Mouse (Mus musculus): ENCODE measurements around the gene Sycn. TPM values are rescaled to one million over a fixed set of nuclear protein-coding genes. Genes with fewer than 3 reads are reported as not detected.

Gene Sycn
- total RNA-seq, 2 experiments from 2014 or later, result not detected

DNA sequence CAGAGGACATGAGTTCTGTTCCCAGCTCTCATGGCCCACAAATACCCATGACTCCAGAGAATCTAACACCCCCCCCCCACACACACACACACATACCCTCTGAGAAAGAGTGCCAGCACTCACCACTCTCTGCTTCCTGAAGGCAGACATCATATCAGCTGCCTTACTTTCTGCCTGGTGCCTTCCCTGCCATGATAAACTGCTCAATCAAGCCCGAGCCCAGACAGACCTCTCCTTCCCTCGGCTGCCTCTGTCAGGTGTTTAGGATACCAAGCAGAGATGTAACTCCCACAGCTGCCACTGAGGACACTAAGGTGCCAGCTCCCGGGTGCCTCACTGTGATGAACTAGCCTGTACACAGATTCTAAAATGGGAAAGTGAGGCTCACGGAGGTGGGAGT lies 43.8 kb downstream of the Sycn start:
- DNase-seq (ENCODE audit: low spot score), result no peak

DNA sequence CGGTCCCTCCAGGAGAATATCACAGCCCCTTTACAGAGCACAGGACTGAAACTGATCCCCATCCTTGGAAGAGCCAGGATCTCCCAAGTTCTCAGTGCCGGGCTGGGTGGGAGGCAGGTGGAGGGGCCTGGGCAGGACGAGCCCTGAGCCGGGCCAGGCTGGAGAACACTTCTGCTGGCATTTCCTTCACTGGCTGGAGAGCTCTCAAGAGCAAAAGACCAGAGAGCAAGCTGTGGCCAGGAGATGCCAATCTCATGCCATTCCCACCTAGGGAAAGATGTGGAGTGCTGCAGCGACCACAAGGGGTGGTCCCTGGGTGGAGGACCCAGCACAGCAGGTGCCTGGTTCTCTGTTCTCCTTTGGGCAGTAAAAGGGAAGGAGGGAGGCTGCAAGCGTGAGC lies 44.3 kb downstream of the Sycn start:
- DNase-seq (ENCODE audit: low spot score), result no peak

DNA sequence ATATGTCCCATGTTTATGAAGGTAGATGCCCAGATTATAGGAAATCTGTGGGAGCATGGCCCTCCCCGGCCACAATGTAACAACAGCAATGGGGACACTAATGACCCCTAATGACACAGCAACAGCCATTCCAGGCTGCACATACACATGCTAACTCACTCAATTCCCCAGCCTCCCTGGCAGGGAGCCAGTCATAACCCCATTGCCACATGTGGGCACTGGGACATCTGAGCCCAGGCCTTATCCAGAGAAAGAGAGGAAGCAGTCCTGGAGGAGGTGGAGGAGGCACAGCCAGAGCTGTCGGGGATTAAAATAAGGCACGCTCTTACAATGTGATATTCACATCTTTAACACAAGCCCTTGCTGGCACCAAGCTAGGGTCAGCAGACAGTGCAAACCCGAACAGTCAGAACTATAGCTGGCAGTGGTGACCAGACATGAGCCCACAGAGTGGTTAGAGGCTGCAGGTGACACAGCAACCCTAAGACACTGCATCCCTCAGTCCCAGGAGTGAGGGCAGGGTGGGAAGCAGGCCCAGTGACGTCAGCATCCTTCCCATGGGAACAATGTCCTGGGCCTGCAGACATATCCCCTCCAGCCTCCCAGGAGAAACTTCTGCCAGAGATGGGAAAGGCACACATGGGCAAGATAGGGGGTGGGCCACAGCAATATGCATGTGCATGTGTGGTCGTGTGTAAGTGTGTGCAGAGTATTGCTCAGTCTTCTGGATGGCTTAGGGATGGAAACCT lies 46.2 kb downstream of the Sycn start:
- DNase-seq (ENCODE audit: low spot score), result no peak

DNA sequence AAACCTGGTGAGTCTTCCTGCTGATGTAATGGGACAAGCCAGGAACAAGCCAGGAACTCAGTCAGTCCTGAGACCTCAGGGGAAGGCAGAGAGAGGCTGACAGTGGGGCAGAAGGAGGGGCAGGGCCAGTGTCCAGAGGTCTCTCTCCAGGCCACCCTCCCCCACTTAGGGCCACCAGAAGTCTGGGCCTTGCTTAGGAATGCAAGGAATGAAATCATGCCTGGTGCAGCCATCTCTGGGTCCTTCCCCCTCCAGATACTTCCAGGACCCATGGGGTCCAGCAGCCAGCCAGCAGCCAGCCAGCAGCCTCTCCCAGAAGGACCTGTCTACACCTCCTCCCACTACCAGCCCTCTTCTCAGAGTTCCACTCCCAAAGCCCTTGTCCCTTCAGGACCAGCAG lies 47.0 kb downstream of the Sycn start:
- no peak for DNase-seq (ENCODE audit: low spot score)

Small RNA genes lying within 50 kb of the gene (microRNA-seq; reads per million reads assigned to microRNA genes)
- gene Mir7049, result not detected

Other genes starting within 250 kb of the Sycn start
- not detected for gene Selenov, start 249.7 kb upstream of the Sycn start, total RNA-seq (2021)
- gene Dll3, start 238.6 kb upstream of the Sycn start, total RNA-seq (2021), result not detected
- 10 to 100 TPM; 40.4 to 48.4 TPM for gene Timm50, start 228.8 kb upstream of the Sycn start, total RNA-seq (2021)
- 10 to 100 TPM; 66.9 to 67.5 TPM for gene Supt5, start 202.1 kb upstream of the Sycn start, total RNA-seq (2021)
- gene Rps16, start 190.2 kb upstream of the Sycn start, total RNA-seq (2021), result 100 to 1,000 TPM; 385 to 425 TPM
- gene Plekhg2, start 168.3 kb upstream of the Sycn start, total RNA-seq (2021), result 1 to 10 TPM; 4.8 to 5.9 TPM
- 10 to 100 TPM; 10.1 to 37.0 TPM for gene Zfp36, start 160.6 kb upstream of the Sycn start, total RNA-seq (2021)
- 10 to 100 TPM; 22.7 to 24.1 TPM for gene Med29, start 148.2 kb upstream of the Sycn start, total RNA-seq (2021)
- gene Paf1, start 147.9 kb upstream of the Sycn start, total RNA-seq (2021), result 10 to 100 TPM; 29.5 to 31.2 TPM
- gene Gmfg, start 103.4 kb upstream of the Sycn start, total RNA-seq (2021), result 1 to 10 TPM in 1 of 2 experiments, under 1 TPM in 1; 0.82 to 1.8 TPM
- gene Lrfn1, start 88.9 kb upstream of the Sycn start, total RNA-seq (2021), result under 1 TPM; 0.16 to 0.26 TPM
- gene Ifnl2, start 30.4 kb upstream of the Sycn start, total RNA-seq (2021), result not detected
- gene Ifnl3, start 18.0 kb upstream of the Sycn start, total RNA-seq (2021), result not detected
- gene Nccrp1, start 6.4 kb downstream of the Sycn start, total RNA-seq (2021), result not detected
- gene Samd4b, start 57.3 kb downstream of the Sycn start, total RNA-seq (2021), result 10 to 100 TPM; 13.8 to 15.2 TPM
- 1 to 10 TPM; 2.2 to 3.8 TPM for gene Pak4, start 57.3 kb downstream of the Sycn start, total RNA-seq (2021)
- gene Acp7, start 90.4 kb downstream of the Sycn start, total RNA-seq (2021), result not detected
- under 1 TPM; 0.34 to 0.76 TPM for gene Fbxo27, start 152.0 kb downstream of the Sycn start, total RNA-seq (2021)
- 1 to 10 TPM; 3.5 to 3.8 TPM for gene Fbxo17, start 175.9 kb downstream of the Sycn start, total RNA-seq (2021)
- gene Mrps12, start 200.9 kb downstream of the Sycn start, total RNA-seq (2021), result 10 to 100 TPM; 43.8 to 44.0 TPM
- 10 to 100 TPM; 12.3 to 14.0 TPM for gene Sars2, start 201.1 kb downstream of the Sycn start, total RNA-seq (2021)
- gene Ccer2, start 215.3 kb downstream of the Sycn start, total RNA-seq (2021), result not detected
- gene Sirt2, start 225.8 kb downstream of the Sycn start, total RNA-seq (2021), result 10 to 100 TPM; 95.9 to 98.2 TPM
- gene Nfkbib, start 226.6 kb downstream of the Sycn start, total RNA-seq (2021), result 10 to 100 TPM; 33.2 to 34.9 TPM
- under 1 TPM; 0.45 to 0.46 TPM for gene Rinl, start 248.1 kb downstream of the Sycn start, total RNA-seq (2021)